19 mouse cellular contexts compared by ENCODE assay signal in genomic region chr6:142706688-142707087, GRCm38 (mm10). TPM values are rescaled to one million over a fixed set of nuclear protein-coding genes. Genes with fewer than 3 reads are reported as not detected.
DNase-seq lines count a peak whose midpoint lies in the region; ATAC-seq and TF ChIP-seq lines count a peak whose summit lies in the region.
"Had no signal": no experiment of that assay in that cellular context is flagged by ENCODE, and none has a peak within 500 bp of the region (broad histone marks: within the 10 kb centered on the region; RNA-seq: fewer than 3 reads in every experiment).

No protein-coding gene starts in this region.

- H3K27ac ChIP-seq in gastrocnemius, adult 2 months, result no peak overlapping the region
- no peak overlapping the region for H3K27ac ChIP-seq in lung, embryonic 14.5 days (ENCODE audit: low read depth)
- H3K27ac ChIP-seq in midbrain, embryonic 16.5 days (ENCODE audit: low read length), result no peak overlapping the region
- H3K27ac ChIP-seq: hindbrain, embryonic 14.5 days; limb, embryonic 13.5 days had no signal

- no peak for DNase-seq in gastrocnemius, adult 2 months
- no peak for DNase-seq in gastrocnemius, postnatal 14 days
- DNase-seq in lung, embryonic 14.5 days, result no peak
- DNase-seq in lung, postnatal 10 days, result no peak
- peak; percentile 13 for DNase-seq in thymus, postnatal 25 days
- DNase-seq in heart, adult 9 months (ENCODE audit: low spot score in 2 of 2), result no peak
- DNase-seq: adrenal gland, postnatal 36 days; cerebellum, adult 18-20 months; embryo, embryonic 11 days; kidney, postnatal 10 days; layer of hippocampus, postnatal 36 days; spleen, adult 18-20 months had no signal

- no peaks in the 10 kb centered on the region for H3K27me3 ChIP-seq in lung, embryonic 14.5 days (ENCODE audit: insufficient read depth, low read length)
- H3K27me3 ChIP-seq in midbrain, embryonic 16.5 days (ENCODE audit: control insufficient read depth, insufficient read depth, low read depth, low read length), result no peaks in the 10 kb centered on the region
- H3K27me3 ChIP-seq: heart, embryonic 12.5 days had no signal

- no peak overlapping the region for H3K9ac ChIP-seq in lung, embryonic 14.5 days
- no peak overlapping the region for H3K9ac ChIP-seq in midbrain, embryonic 16.5 days (ENCODE audit: low read depth, low read length)
- H3K9ac ChIP-seq: heart, embryonic 12.5 days; hindbrain, embryonic 14.5 days; limb, embryonic 13.5 days had no signal

- no peaks in the 10 kb centered on the region for H3K36me3 ChIP-seq in lung, embryonic 14.5 days (ENCODE audit: insufficient read depth)
- no peaks in the 10 kb centered on the region for H3K36me3 ChIP-seq in midbrain, embryonic 16.5 days (ENCODE audit: control insufficient read depth, insufficient read depth, low read length)
- H3K36me3 ChIP-seq: heart, embryonic 12.5 days; limb, embryonic 13.5 days had no signal

- 80% methylated on average over 3 of the region's 3 CpGs for WGBS in lung, embryonic 14.5 days
- 79% methylated on average over 3 of the region's 3 CpGs for WGBS in midbrain, embryonic 16.5 days

- 0 out of 2 replicates have a peak, but pooled peaks cover 3% of the 10 kb centered on the region for H3K4me1 ChIP-seq in lung, embryonic 14.5 days (ENCODE audit: insufficient read depth)
- H3K4me1 ChIP-seq in midbrain, embryonic 16.5 days (ENCODE audit: control insufficient read depth, insufficient read depth, low read length), result peaks cover 6% of the 10 kb centered on the region

- intact Hi-C loops in gastrocnemius, adult 2 months (cut with DNase I), result no loop called here
- intact Hi-C loops in gastrocnemius, postnatal 14 days (cut with DNase I; ENCODE audit: low total_unique reads), result no loop called here

- no peak for ATAC-seq in lung, embryonic 14.5 days (ENCODE audit: insufficient read depth)
- peak; percentile 52 for ATAC-seq in granulocyte monocyte progenitor cell, adult 5-6 weeks (replicated peaks; ENCODE audit: poor library complexity, severe bottlenecking)
- ATAC-seq in midbrain, embryonic 16.5 days, result no peak

- TF ChIP-seq CTCF in gastrocnemius, adult 2 months (IDR thresholded peaks at IDR 0.05), result peak; percentile 56
- TF ChIP-seq CTCF in lung, embryonic 14.5 days (IDR thresholded peaks at IDR 0.05; ENCODE audit: low read depth), result peak; percentile 44

- H3K4me2 ChIP-seq in lung, embryonic 14.5 days, result no peak overlapping the region
- no peak overlapping the region for H3K4me2 ChIP-seq in midbrain, embryonic 16.5 days (ENCODE audit: low read length)
- H3K4me2 ChIP-seq: heart, embryonic 12.5 days; hindbrain, embryonic 14.5 days; limb, embryonic 13.5 days had no signal

- H3K4me3 ChIP-seq in gastrocnemius, adult 2 months, result no peak overlapping the region
- no peak overlapping the region for H3K4me3 ChIP-seq in lung, embryonic 14.5 days (ENCODE audit: low read depth, low read length)
- no peak overlapping the region for H3K4me3 ChIP-seq in midbrain, embryonic 16.5 days (ENCODE audit: low read depth, low read length)
- H3K4me3 ChIP-seq: heart, embryonic 12.5 days; limb, embryonic 13.5 days; megakaryocyte, embryonic 14.5 days; myocyte had no signal

- H3K9me3 ChIP-seq in lung, embryonic 14.5 days (ENCODE audit: low read depth, low read length), result no peaks in the 10 kb centered on the region
- no peaks in the 10 kb centered on the region for H3K9me3 ChIP-seq in midbrain, embryonic 16.5 days (replicated peaks; ENCODE audit: control insufficient read depth, low read length, poor library complexity, severe bottlenecking)

RNA-seq across cellular contexts. Expression of gene Abcc9, which starts 4.6 kb away (rescaled TPM):
- total RNA-seq in gastrocnemius, adult 2 months (2021), result 100 to 1,000 TPM; 123 to 135 TPM
- total RNA-seq in gastrocnemius, postnatal 14 days (2021), result 100 to 1,000 TPM; 126 to 127 TPM
- polyA plus RNA-seq in lung, embryonic 14.5 days (2014; fragmentation: Nextera tagmentation; extraction: Ambion mirVana), result 4.9 and 6.3 TPM in 2 replicates
- not detected in 2 replicates for total RNA-seq in granulocyte monocyte progenitor cell, adult 5-6 weeks (2014; fragmentation: Nextera tagmentation)
- total RNA-seq in granulocyte monocyte progenitor cell, adult 5-6 weeks (2017), result not detected in 2 replicates
- polyA plus RNA-seq in midbrain, embryonic 16.5 days (2015; fragmentation: Nextera tagmentation; extraction: Ambion mirVana), result 3.1 and 3.7 TPM in 2 replicates

RNA-seq across cellular contexts. Expression of gene Cmas, which starts 49.8 kb away (rescaled TPM):
- total RNA-seq in gastrocnemius, adult 2 months (2021), result 10 to 100 TPM; 27.5 to 31.6 TPM
- 10 to 100 TPM; 24.9 to 31.1 TPM for total RNA-seq in gastrocnemius, postnatal 14 days (2021)
- 71.1 and 71.8 TPM in 2 replicates for polyA plus RNA-seq in lung, embryonic 14.5 days (2014; fragmentation: Nextera tagmentation; extraction: Ambion mirVana)
- 61.7 and 65.1 TPM in 2 replicates for total RNA-seq in granulocyte monocyte progenitor cell, adult 5-6 weeks (2014; fragmentation: Nextera tagmentation)
- 68.3 and 87.5 TPM in 2 replicates for total RNA-seq in granulocyte monocyte progenitor cell, adult 5-6 weeks (2017)
- 226 and 229 TPM in 2 replicates for polyA plus RNA-seq in midbrain, embryonic 16.5 days (2015; fragmentation: Nextera tagmentation; extraction: Ambion mirVana)

Comparison
In these comparisons a context has a peak if more than half of its experiments do, and no peak if none do; other contexts are left out.
1. RNA of gene Abcc9, which starts 4.6 kb away (total RNA-seq): 123 to 135 TPM in gastrocnemius, adult 2 months and 126 to 127 TPM in gastrocnemius, postnatal 14 days; not detected in granulocyte monocyte progenitor cell, adult 5-6 weeks; every median in the first group is over 100 times any median in the second.